Mouse (Mus musculus) heart, embryonic 15.5 days (tissue): ENCODE measurements at regions not wholly inside any gene's neighbourhood (a gene's known extent, or its start where the extent isn't known, plus 50 kb on each side); places are given as distances from the start of the nearest gene placed in this dataset.

ENCODE experiments used
- ATAC-seq: fragments of 200-750 bp; cut with Nextera tagmentation; replicated peaks from 2 replicates; pipeline ENCODE4 v1.8.0; 2017; ENCODE audit warnings: low read depth, moderate TSS enrichment; ENCODE audit not compliant: insufficient number of reproducible peaks, insufficient read depth, low FRiP score
- H3K27ac ChIP-seq: fragments of 300-500 bp; sonication (generic); 2 replicates; pipeline ENCODE4 v1.5.1; 2015; ENCODE audit warnings: mild to moderate bottlenecking, inconsistent platforms
- H3K27me3 ChIP-seq: fragments of 300-500 bp; sonication (generic); 2 replicates; pipeline ENCODE4 v1.6.1; 2015; ENCODE audit warnings: inconsistent platforms
- H3K36me3 ChIP-seq: fragments of 300-500 bp; sonication (generic); 2 replicates; pipeline ENCODE4 v1.6.1; 2015; ENCODE audit warnings: mild to moderate bottlenecking, inconsistent platforms
- H3K4me1 ChIP-seq: fragments of 300-500 bp; sonication (generic); replicated peaks from 2 replicates; pipeline ENCODE4 v1.6.1; 2015; ENCODE audit warnings: inconsistent platforms
- H3K4me2 ChIP-seq: fragments of 300-500 bp; sonication (generic); 2 replicates; pipeline ENCODE4 v1.6.1; 2015; ENCODE audit warnings: inconsistent platforms, mild to moderate bottlenecking, moderate library complexity
- H3K4me3 ChIP-seq: fragments of 300-500 bp; sonication (generic); 2 replicates; pipeline ENCODE4 v1.5.1; 2015; ENCODE audit warnings: mild to moderate bottlenecking, inconsistent platforms
- H3K9ac ChIP-seq: fragments of 300-500 bp; sonication (generic); 2 replicates; pipeline ENCODE4 v1.6.1; 2015; ENCODE audit warnings: mild to moderate bottlenecking, inconsistent platforms
- H3K9me3 ChIP-seq: fragments of 300-500 bp; sonication (generic); replicated peaks from 2 replicates; pipeline ENCODE4 v1.6.1; 2016; ENCODE audit warnings: inconsistent platforms
- WGBS: fragments of 180-500 bp; shearing (Covaris S2); methylation state at CpG from one replicate; pipeline ENCODE4 v1.1.7; 2015; ENCODE audit warnings: mixed read lengths; 5-methylcytosine and 5-hydroxymethylcytosine counted together

DNA sequence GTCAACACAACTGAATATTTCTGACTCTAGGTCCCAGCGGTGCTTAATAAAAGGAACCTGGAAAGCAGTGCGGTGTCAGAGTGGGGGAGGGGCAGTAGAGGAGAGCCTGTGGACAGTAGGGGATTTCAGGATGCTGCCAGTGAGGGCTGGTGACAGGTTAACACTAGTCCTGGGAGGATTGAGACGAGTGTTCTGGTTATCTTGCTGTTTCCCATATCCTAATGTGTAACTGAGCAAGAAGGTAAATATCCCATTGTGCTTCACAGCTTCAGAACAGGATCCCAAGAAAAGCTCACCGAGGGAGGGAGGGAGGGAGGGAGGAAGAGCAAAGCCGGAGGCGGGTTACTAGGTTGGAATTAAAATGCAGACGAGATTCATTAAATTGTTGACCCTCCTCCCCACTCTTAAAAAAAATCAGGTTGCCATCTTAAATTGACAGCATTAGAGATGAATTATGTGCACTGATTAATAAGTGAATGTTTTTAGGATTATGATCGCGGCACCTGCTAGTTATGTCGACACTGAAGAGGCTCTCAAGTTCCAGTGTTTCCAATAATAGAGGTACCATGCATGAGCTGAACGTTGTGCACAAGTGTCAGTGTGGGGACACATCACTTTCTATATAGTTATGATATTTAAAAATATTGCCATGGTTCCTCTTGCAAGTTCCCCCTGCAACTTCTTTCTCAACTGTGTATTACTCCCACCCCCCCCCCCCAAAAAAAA lies 1053.3 kb downstream of the 5730522E02Rik start:
- Histone ChIP-seq H3K9ac (no peak overlapping the region), H3K27ac (no peak overlapping the region), H3K9me3 (no peaks in the 10 kb centered on the region), H3K4me3 (peak overlapping the region; percentile 43), H3K27me3 (no peaks in the 10 kb centered on the region), H3K36me3 (no peaks in the 10 kb centered on the region), H3K4me2 (peak overlapping the region; percentile 55), H3K4me1 (no peaks in the 10 kb centered on the region)
- ATAC-seq, result no peak
- WGBS, result 22% methylated on average over 11 of the region's 11 CpGs

DNA sequence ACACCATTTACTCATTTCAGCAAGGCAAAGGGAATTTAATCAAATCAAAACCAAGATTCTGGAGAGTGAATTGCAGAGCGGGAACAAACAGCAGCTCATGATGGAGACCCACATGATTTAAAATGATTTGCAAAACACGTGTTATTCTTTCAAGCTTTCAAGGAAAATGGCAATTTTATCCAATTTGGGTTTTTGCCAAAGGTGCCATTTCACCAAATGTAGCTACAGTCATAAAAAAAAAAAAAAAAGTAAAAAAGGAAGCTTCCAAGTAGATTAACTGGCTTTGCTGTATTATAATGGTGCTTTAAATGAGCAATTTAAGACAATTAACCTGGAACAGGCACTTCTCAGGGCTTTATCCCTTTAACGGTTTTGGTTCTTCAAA lies 1052.7 kb downstream of the 5730522E02Rik start:
- 64% methylated on average over 3 of the region's 3 CpGs for WGBS
- Histone ChIP-seq H3K4me1 (no peaks in the 10 kb centered on the region), H3K27me3 (no peaks in the 10 kb centered on the region), H3K9me3 (no peaks in the 10 kb centered on the region), H3K4me3 (no peak overlapping the region), H3K27ac (no peak overlapping the region), H3K4me2 (no peak overlapping the region), H3K9ac (no peak overlapping the region), H3K36me3 (no peaks in the 10 kb centered on the region)
- ATAC-seq, result no peak

DNA sequence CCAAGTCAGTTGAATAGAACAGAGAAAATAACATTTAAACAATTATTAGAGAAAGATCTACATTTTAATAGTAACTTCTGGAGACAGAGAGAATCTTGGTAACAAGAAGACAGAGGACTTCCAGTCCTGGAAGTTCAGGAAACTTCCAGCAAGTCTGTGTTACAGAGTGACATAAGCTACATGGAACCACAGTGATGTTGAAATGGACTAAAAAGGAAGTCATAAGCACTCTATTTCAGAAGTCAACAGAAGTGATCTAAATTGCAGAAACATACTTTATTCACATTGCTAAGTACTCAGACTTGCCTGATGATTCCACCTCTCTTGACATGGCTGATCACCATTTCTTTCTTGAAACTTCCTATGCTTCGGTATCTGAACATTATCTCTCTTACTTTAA lies 1051.7 kb downstream of the 5730522E02Rik start:
- H3K27ac ChIP-seq, result no peak overlapping the region
- no peak overlapping the region for H3K9ac ChIP-seq
- no peak overlapping the region for H3K4me3 ChIP-seq
- ATAC-seq, result no peak
- no peaks in the 10 kb centered on the region for H3K36me3 ChIP-seq
- no peaks in the 10 kb centered on the region for H3K9me3 ChIP-seq
- H3K4me2 ChIP-seq, result no peak overlapping the region
- no peaks in the 10 kb centered on the region for H3K27me3 ChIP-seq
- no peaks in the 10 kb centered on the region for H3K4me1 ChIP-seq
- 74% methylated on average over 1 of the region's 1 CpGs for WGBS

DNA sequence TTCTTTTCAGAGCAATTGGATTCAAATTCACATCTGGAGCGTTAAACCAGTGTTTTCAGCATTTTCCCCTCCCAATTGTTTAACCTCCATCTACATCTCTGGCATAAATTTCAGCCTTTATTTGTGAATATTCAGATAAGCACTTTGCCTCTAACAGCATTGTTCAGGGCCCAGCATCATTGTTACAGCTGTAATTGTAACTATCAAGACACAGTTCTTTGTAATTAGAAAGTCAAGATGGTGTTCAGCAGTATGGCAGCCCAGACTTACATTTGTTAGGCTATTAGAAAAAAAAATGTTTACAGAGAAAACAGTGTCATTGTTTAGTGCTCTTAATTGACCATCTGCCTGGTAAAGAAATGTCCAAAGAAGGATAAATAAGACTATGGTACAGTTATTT lies 1042.6 kb downstream of the 5730522E02Rik start:
- Histone ChIP-seq H3K27ac (no peak overlapping the region), H3K27me3 (no peaks in the 10 kb centered on the region), H3K4me2 (no peak overlapping the region), H3K36me3 (no peaks in the 10 kb centered on the region), H3K9ac (no peak overlapping the region), H3K4me3 (no peak overlapping the region), H3K4me1 (no peaks in the 10 kb centered on the region), H3K9me3 (no peaks in the 10 kb centered on the region)
- 96% methylated on average over 1 of the region's 1 CpGs for WGBS
- ATAC-seq, result no peak

DNA sequence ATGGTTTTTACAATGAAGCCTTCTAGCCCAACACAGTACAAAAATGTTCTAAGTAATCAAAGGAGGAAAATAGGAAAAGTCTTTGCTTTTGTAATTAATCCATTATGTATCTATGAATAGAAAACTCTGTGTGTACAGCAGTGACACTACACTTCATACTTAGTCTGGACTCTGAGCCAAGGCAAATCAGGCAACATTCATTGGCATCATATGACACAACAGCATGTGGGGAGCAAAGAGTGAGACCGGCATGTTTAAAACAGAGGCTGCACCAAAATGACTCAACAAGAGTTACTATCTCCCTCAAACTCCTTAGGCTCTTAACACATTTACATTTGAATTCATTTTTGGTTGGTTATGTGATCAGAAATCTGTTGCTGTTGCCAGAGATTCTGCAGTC lies 1039.5 kb downstream of the 5730522E02Rik start:
- Histone ChIP-seq H3K4me1 (no peaks in the 10 kb centered on the region), H3K36me3 (no peaks in the 10 kb centered on the region), H3K9me3 (no peaks in the 10 kb centered on the region), H3K9ac (no peak overlapping the region), H3K4me3 (no peak overlapping the region), H3K27me3 (no peaks in the 10 kb centered on the region), H3K4me2 (no peak overlapping the region), H3K27ac (no peak overlapping the region)
- whole genome bisulfite sequencing, result 85% methylated on average over 1 of the region's 1 CpGs
- ATAC-seq, result no peak
